Mouse (Mus musculus) lung, adult 2 months (tissue): ENCODE results near the gene 4933400A11Rik. TPM values are rescaled to one million over a fixed set of nuclear protein-coding genes. Genes with fewer than 3 reads are reported as not detected.

Source experiments
- DNase-seq: peaks from one replicate; pipeline ENCODE4 v3.0.0; 2022
- H3K4me1 ChIP-seq: fragments of 200-500 bp; 2 replicates; pipeline ENCODE4 v1.6.1; 2011; ENCODE audit warnings: low read length; ENCODE audit not compliant: control insufficient read depth, insufficient read depth
- H3K4me3 ChIP-seq: fragments of 200-500 bp; replicated peaks from 2 replicates; pipeline ENCODE3; 2011; ENCODE audit warnings: low read depth, mild to moderate bottlenecking, control low read depth, low read length; ENCODE audit errors: extremely low read depth
- CTCF ChIP-seq: fragments of 200-500 bp; IDR thresholded peaks from 2 replicates; pipeline ENCODE4 v1.5.1; 2011; ENCODE audit warnings: mild to moderate bottlenecking, low read length, control low read depth; ENCODE audit not compliant: insufficient read depth
- POLR2A ChIP-seq: fragments of 200-500 bp; IDR thresholded peaks from 2 replicates; pipeline ENCODE4 v1.6.1; 2011; ENCODE audit warnings: low read depth, mild to moderate bottlenecking, control low read depth, low read length, borderline replicate concordance; ENCODE audit errors: extremely low read depth
- WGBS: fragments of 180-500 bp; shearing (Covaris S2); methylation state at CpG from one replicate; pipeline ENCODE4 v1.1.7; 2018; 5-methylcytosine and 5-hydroxymethylcytosine counted together
- polyA plus RNA-seq: library from polyadenylated mRNA; depleted of rRNA; stranded (reverse); fragments of >200 nt; gene quantifications from 2 replicates; pipeline ENCODE4 v1.2.3, GENCODE M21; 2012; rRNA removed

Gene 4933400A11Rik
- polyA plus RNA-seq, 1 experiment, result not detected

DNA sequence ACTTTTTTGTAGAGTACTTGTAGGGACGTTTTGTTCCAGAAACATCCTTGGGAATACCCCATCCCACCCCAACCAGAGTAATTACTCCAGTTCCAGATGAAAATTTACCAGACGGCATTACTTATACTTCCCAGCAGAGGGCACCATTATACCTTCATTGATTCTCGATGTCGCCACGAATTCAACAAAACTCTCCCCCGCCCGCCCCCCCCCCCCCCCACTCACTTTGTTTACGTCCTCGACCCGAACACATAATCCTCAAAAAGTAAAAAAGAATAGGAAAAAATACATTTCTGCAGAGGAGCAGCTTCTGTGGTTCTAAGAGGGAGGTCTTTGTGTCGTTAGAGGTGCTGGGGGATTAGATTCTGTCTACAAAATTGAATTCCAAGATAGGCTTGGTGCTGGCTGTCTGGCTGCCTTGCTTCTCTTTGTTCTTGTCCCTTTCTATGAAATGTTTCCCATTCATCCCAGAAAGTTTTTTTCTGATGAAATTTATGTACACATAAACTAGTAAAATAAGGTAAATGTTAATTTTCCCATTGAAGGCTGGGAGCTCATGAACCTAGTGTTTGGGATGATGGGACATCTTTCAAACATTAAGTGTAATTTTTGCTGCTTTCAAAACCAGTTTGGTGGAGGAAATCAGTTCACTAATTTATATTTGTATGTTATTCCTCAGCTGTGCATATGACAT lies 19.7 kb upstream of the 4933400A11Rik start:
- TF ChIP-seq CTCF, result no peak
- TF ChIP-seq POLR2A, result no peak
- H3K4me3 ChIP-seq, result peak overlapping the region; percentile 10
- 11% methylated on average over 11 of the region's 11 CpGs for WGBS
- no peaks in the 10 kb centered on the region; the same call in 1 of the 2 replicates for H3K4me1 ChIP-seq
- DNase-seq, result peak; percentile 7

DNA sequence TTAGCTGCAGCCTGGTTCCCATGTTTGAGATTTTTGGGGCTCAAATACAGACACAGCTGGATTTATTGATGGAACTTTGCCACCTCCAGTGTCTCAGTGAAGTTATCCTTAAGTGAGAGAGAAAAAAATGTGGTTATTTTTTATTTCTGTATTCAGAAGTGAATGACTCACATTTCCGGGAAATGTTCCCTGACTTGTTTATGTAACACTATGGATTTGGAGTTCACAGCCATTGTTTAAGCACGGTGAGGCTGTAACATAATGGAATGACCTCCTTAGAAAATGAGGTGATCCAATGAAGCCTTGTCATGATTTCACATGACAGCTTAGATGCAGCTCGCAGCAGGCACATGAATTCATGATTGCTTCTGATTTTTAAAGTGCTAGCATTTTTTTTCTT lies 17.7 kb upstream of the 4933400A11Rik start:
- DNase-seq, result no peak
- 40% methylated on average over 3 of the region's 3 CpGs for WGBS
- Histone ChIP-seq H3K4me3 (no peak overlapping the region), H3K4me1 (no peaks in the 10 kb centered on the region; the same call in 1 of the 2 replicates)
- TF ChIP-seq CTCF (no peak), POLR2A (no peak)

DNA sequence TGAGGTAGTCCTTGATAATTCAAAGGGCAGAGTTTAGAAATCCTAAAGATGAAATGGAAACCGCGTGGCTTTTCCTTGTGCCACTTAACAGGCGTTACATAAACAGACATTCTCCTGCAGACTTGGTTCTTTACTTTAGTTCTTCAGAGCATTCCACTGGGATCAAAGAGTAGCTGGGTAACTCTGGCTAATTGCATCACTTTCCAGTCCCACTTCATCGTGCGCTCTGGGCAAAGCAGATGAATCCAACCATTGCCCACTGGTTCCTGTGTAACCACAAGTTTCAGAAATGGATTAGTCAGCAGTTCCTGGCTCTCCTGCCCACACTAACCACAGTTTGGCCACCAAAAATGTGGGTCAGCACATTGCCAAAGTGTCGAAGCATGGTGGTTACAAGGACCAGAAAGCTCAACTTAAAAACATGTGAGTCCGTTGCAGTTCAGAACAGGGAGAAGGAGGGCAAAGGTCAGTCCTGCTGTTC lies 15.4 kb upstream of the 4933400A11Rik start:
- peak; percentile 17 for DNase-seq
- 50% methylated on average over 7 of the region's 7 CpGs for WGBS
- no peak overlapping the region for H3K4me3 ChIP-seq
- TF ChIP-seq POLR2A (no peak), CTCF (no peak)
- H3K4me1 ChIP-seq, result no peaks in the 10 kb centered on the region; the same call in 1 of the 2 replicates

- Histone ChIP-seq H3K4me1 (no peaks in the 10 kb centered on the region; the same call in 1 of the 2 replicates), H3K4me3 (no peak overlapping the region)
- 65% methylated on average over 4 of the region's 4 CpGs for WGBS
- no peak for DNase-seq
- TF ChIP-seq POLR2A, result no peak
Observed at GRCm38 (mm10) chrX:169794421-169794820, 15.0 kb upstream of the 4933400A11Rik start.

- DNase-seq, result no peak
- 67% methylated on average over 1 of the region's 1 CpGs for WGBS
Observed at GRCm38 (mm10) chrX:169792879-169793278, 13.4 kb upstream of the 4933400A11Rik start.

GRCm38 (mm10) chrX:169789702-169790101 lies 10.3 kb upstream of the 4933400A11Rik start:
- TF ChIP-seq CTCF (no peak), POLR2A (no peak)
- 79% methylated on average over 5 of the region's 5 CpGs for WGBS
- Histone ChIP-seq H3K4me3 (no peak overlapping the region), H3K4me1 (no peaks in the 10 kb centered on the region)
- no peak for DNase-seq

More at GRCm38 (mm10) chrX:169792879-169793278, 13.4 kb upstream of the 4933400A11Rik start:
- no peak overlapping the region for H3K4me3 ChIP-seq
- TF ChIP-seq CTCF (no peak), POLR2A (no peak)
- H3K4me1 ChIP-seq, result no peaks in the 10 kb centered on the region; the same call in 1 of the 2 replicates

DNA sequence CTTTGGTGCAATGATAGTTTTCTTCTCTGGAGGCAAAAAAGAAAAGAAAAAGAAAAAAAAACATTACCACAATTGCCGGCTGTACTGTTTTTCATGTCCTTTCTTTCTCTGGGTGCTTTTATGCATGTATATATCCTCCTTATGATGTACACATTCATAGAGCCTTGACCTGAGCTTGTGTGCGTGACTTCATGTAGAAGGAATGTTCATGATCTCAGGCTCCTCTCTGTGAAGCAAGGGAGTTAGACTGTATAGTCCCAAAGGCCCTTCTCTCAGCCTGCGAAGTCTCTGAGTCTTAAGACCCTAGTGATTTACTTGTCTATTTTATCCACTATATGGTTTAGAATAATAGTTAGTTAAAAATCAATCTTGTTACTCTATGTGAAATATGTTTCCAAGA lies 21.4 kb downstream of the 4933400A11Rik start:
- 74% methylated on average over 3 of the region's 3 CpGs for WGBS
- DNase-seq, result no peak
- no peaks in the 10 kb centered on the region for H3K4me1 ChIP-seq
- TF ChIP-seq POLR2A, result no peak
- no peak for TF ChIP-seq CTCF
- H3K4me3 ChIP-seq, result no peak overlapping the region

- WGBS, result 61% methylated on average over 3 of the region's 3 CpGs
- Histone ChIP-seq H3K4me1 (no peaks in the 10 kb centered on the region), H3K4me3 (no peak overlapping the region)
- DNase-seq, result no peak
- TF ChIP-seq POLR2A (no peak), CTCF (no peak)
Observed at GRCm38 (mm10) chrX:169735387-169735969, 44.0 kb downstream of the 4933400A11Rik start.

Other genes with a start within 250 kb of the 4933400A11Rik start
- gene Mid1, start 94.4 kb downstream of the 4933400A11Rik start, polyA plus RNA-seq, result 8.6 and 9.6 TPM in 2 replicates
- gene Gm21887, start 230.0 kb upstream of the 4933400A11Rik start, polyA plus RNA-seq, result 528 and 535 TPM in 2 replicates